Mouse (Mus musculus) MN1 (cell line): ENCODE data around the gene Nudt4.
"Not testable (repeated sequence)": the region's sequence is repeated elsewhere in the genome, so short reads cannot be mapped to it uniquely, and the experiment has no call there.

Source experiments
- DNase-seq: peaks from one replicate; pipeline ENCODE4 v3.0.0-alpha.2; 2016; ENCODE audit warnings: low spot score

Nudt4 gene

DNA sequence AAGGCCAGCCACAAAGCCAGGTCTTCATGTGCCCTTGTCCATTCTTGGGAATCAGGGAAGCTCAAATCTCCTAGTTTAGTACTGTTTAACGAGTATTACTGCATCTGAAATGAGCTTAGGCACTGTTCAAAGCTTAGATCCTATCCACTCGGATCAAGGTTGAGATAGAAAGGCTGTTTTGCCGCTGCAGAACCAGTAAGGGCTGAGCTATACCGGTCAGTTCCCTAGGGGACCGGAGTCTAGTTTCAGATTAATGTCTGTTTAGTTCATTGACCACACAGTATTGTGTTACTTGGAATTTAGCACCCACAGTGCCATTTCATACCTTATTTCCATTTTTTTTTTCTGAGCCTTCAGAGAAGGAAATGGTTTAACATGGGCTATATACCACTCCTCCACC lies 3.6 kb upstream of the Nudt4 start:
- DNase-seq, result no peak

- DNase-seq, result no peak
Measured at GRCm38 (mm10) chr10:95566786-95567185, 2.8 kb upstream of the Nudt4 start.

- no peak for DNase-seq
Measured at GRCm38 (mm10) chr10:95565156-95565854, 1.4 kb upstream of the Nudt4 start.

DNA sequence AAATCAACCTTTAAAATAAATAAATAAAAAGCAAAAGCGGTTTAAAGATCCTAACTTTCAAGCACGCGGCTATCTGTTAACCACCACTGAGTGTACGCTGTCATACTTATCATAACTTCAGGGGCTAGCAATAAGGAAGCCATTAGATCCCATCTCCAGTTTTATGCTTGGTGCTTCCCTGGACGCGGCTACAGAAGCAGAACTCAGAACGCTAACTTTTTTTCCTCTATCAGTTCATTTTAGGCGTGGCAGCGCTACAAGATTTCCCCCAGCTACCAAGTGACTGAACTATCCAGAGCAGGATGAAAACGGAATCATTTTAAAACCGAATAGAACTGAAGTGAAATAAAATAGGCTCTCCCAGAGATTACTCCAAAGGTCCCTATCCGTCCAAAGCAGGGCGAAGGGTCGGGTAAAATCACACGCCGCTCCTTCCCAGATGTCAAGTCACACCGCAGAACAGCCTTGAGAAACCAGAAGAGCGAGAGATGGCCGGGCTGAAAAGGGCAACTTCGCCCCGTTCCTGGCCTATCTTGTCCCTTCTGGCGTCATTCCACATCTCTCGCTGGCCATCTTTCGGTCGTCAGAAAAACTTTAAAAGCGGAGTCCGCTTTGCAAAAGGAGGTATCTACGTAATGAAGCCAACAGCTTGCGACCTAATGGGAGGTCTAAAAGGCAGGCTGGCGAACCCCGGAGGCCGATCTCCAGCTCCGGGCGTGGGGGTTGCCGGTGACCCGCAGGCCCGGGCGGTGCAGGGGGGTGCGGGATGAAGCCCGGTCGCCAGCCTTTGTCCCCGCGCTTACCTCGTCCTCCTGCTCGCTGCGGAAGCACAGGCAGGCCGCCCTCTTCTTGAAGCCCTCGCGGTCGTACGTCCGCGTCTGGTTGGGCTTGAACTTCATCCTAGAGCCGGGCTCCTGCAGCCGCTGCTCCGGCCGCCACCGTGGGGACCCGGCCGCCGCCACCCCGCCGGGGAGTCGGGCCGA lies 796 bp downstream of the Nudt4 start:
- DNase-seq, result peak; percentile 76

DNA sequence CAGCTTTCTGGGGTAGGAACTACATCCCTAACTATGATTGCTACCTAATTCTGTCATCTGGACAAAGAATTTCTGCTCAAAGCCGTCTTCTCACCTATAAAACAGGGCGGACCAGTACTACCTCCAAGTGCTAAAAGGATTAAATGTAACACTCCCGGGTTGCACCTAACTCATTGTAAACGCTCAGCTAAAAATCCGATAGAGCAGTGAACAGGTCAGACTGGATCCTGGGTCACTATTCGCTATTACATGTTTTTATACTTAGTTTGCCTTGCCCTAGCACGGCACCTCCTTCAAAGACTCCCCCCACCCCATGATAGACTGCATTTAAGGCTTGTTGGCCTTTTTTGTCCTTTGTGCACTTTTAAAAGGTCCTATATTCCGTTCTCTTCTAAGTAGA lies 1.6 kb downstream of the Nudt4 start:
- DNase-seq, result no peak

DNA sequence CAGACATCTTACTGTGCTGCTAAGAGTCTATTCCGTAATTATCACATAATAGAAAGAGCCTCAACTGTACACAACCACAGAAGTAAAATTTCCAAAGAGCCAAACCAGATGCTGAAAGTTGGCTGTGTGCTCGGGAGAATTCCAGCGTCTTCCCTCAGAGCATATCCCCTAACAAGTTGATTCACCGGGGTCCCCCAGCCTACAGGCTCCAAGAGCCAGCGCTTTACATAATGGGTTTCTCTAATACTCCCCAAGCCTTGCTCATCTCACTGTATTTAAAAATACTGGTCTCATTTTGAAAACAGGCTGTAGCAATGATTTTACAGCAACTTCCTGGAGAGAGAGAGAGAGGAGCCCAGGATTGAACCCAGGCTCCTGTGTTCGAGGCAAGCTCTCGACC lies 2.3 kb downstream of the Nudt4 start:
- DNase-seq, result no peak

GRCm38 (mm10) chr10:95560394-95560983 lies 3.5 kb downstream of the Nudt4 start:
- no peak for DNase-seq

DNA sequence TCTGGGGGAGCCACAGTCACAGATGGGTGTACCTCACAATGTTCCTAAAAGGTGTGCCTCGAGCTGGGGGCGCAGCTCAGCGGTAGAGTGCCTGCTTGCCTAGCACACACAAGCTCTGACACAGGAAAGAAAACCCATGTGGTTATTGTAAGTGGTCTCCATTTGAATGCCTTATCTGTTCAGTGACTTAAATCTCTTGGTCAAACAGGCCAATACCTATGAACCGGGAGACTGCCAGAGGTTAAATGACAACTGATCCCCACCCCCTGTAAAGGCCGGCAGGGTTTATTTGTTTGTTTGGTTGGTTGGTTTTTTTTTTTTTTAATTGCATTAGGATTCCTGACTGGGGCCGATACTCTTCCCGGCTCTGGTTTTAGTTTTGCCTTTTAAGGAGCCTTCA lies 4.5 kb downstream of the Nudt4 start:
- no peak for DNase-seq

- peak; percentile 32 for DNase-seq
Measured at GRCm38 (mm10) chr10:95557337-95557828, 6.6 kb downstream of the Nudt4 start.

DNA sequence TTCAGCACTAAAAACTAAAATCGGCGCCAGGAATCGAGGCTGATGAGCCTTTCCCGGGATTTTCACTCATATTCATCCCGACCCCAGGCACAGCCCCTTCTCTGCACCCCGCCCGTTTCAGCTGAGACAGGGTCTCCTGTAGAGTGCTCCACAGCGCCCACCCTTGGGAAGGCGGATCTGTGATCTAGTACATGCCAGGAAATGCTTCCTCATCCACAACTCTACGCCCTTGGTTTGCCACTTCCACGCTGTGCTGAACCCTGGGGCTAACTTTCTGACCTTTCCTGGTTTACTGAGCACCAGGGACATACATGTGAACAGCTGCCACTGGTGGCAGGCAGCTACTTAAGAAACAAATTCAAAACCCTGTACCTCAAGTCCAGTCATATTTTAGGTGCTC lies 8.1 kb downstream of the Nudt4 start:
- no peak for DNase-seq

- DNase-seq, result no peak
Measured at GRCm38 (mm10) chr10:95552326-95552725, 11.6 kb downstream of the Nudt4 start.

- peak; percentile 22 for DNase-seq
Measured at GRCm38 (mm10) chr10:95551752-95552151, 12.2 kb downstream of the Nudt4 start.

GRCm38 (mm10) chr10:95550506-95550905 lies 13.4 kb downstream of the Nudt4 start:
- DNase-seq, result peak; percentile 49

DNA sequence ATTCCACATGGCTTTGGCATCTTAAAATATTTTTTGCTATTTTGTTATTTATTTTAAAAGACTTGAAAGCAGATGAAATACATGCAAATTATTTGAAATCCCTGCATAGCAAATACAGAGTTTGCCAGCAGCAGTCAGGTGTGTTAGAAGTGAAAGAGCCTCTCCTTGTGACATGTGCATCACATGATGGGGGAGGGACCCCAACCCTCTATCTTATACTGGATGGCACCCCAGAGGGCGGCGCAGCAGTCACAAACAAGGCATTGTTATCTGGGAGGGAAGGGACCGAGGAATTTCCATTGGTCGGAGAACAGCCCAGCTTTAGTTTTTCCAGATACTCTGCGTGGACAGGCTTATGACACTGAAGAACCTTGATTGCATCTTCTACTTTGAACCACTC lies 14.9 kb downstream of the Nudt4 start:
- DNase-seq, result not testable (repeated sequence)

- no peak for DNase-seq
Measured at GRCm38 (mm10) chr10:95548154-95548826, 15.7 kb downstream of the Nudt4 start.

DNA sequence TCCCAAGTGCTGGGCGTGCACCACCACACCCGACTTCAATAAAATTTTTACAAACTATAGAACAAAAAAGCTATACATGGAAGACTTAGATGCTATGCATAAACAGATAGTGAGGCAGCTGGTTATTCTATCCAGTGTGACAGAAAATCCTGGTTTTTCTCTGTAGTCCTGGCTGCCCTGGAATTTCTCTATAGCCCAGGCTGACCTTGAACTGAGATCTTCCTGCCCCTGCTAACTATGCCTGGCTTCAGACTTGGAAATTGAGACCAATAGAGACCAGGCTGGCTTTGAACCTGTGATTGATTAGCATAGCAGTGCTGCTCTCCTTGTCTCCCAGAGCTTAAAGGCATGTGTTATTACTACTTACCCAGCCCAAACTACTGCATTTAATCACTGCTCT lies 17.8 kb downstream of the Nudt4 start:
- DNase-seq, result no peak

GRCm38 (mm10) chr10:95545051-95545450 lies 18.9 kb downstream of the Nudt4 start:
- DNase-seq, result no peak

DNA sequence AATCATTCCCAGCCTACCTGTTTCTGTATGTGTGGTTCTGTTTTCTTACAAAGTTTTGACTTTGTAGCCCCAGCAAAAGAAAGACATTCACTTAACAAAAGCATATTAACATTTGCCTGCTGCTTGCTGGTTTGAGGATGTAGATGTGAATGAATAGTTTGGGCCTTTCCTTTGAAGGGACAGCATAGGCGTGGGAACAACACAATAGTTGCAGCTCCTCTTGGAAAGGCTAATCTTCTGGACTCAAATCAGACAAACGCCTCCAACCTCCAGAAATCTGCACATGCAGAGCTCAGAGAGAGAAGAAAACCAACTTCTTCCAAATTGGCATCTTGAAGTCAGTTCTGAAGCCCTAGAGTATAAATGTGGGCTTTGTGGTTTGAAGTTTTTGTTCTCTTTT lies 19.3 kb downstream of the Nudt4 start:
- DNase-seq, result no peak

DNA sequence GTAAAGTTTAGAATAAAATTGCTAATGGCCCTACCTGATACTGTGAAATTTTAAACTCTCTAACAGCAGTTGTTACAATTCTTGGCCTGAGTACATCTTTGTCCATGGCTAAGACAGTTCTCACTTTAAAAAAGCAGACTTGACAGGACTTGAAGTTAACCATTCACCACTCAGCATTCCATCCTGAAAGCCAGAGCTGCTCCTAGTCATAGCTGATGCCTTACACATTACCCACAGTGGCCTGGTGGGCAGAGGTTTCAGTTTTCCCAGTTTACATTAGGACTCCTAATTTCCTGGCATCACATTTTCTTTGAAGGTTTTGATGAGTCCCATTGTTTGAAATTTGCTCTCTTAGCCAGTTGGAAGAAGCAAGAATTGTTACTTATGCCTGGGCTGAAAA lies 19.9 kb downstream of the Nudt4 start:
- no peak for DNase-seq

DNA sequence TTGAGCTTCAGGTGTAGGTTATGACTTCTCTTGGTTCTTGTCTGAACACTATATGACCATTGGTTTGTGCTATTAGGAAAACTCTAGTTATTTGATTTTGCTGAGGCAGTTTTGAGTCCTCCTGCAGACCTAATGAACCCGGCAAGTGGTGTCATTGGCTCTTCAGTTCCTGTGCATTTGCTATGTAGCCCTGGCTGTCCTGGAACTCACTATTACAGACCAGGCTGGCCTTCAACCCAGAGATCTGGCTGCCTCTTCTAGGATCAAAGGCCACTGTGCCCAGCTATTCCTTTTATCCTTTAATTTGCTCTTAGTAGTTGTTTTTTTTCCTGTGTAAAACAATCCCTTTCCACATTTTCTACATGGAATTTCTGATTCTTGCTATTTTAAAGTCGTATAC lies 20.6 kb downstream of the Nudt4 start:
- no peak for DNase-seq

GRCm38 (mm10) chr10:95542916-95543315 lies 21.0 kb downstream of the Nudt4 start:
- DNase-seq, result no peak

- DNase-seq, result no peak
Measured at GRCm38 (mm10) chr10:95539841-95540240, 24.1 kb downstream of the Nudt4 start.
